ENCODE assay signal across 9 mouse cellular contexts in the genomic region with DNA sequence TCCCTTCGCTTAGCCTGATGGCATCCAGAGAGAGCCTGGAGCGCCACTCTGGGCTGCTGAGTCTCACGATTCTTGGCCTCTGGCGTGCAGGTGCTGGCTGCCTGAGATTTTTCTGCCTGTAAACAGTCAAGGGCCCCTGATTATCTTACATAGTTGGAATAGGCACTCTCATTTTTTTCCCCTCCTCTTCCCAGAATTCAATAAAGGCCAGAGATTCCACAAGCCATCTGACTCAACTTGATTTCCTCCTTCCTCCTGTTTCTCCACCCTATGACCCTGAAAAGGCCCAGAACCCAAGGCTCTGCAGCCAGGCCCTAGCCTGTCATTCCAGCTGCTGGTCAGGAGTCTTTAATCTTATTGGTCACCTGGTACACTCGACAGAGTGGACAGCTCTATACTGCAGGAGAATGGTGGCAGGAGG. TPM values are rescaled to one million over a fixed set of nuclear protein-coding genes. Genes with fewer than 3 reads are reported as not detected.
DNase-seq lines count a peak whose midpoint lies in the region; ATAC-seq and TF ChIP-seq lines count a peak whose summit lies in the region.
"Had no signal": no experiment of that assay in that cellular context is flagged by ENCODE, and none has a peak within 500 bp of the region (broad histone marks: within the 10 kb centered on the region; RNA-seq: fewer than 3 reads in every experiment).

No protein-coding gene starts in this region.

- H3K9ac ChIP-seq in kidney, embryonic 15.5 days: no peak overlapping the region
- no peak overlapping the region for H3K9ac ChIP-seq in lung, embryonic 15.5 days

- H3K9me3 ChIP-seq in kidney, embryonic 15.5 days (replicated peaks): no peaks in the 10 kb centered on the region
- no peaks in the 10 kb centered on the region for H3K9me3 ChIP-seq in lung, embryonic 15.5 days

- H3K27ac ChIP-seq in kidney, embryonic 15.5 days: peak overlapping the region; percentile 77
- peak overlapping the region; percentile 86 for H3K27ac ChIP-seq in embryonic fibroblast, embryonic 13.5 days (ENCODE audit: insufficient read depth, low read length)
- H3K27ac ChIP-seq in lung, embryonic 15.5 days: peak overlapping the region; percentile 80

- peaks cover 43% of the 10 kb centered on the region for H3K4me1 ChIP-seq in kidney, embryonic 15.5 days
- peaks cover 25% of the 10 kb centered on the region for H3K4me1 ChIP-seq in embryonic fibroblast, embryonic 13.5 days (ENCODE audit: control insufficient read depth, insufficient read depth, low read length)
- peaks cover 55% of the 10 kb centered on the region for H3K4me1 ChIP-seq in lung, embryonic 15.5 days

- WGBS in kidney, embryonic 15.5 days: 55% methylated on average over 5 of the region's 5 CpGs
- 35% methylated on average over 5 of the region's 5 CpGs for WGBS in lung, embryonic 15.5 days

- no peaks in the 10 kb centered on the region for H3K27me3 ChIP-seq in kidney, embryonic 15.5 days
- H3K27me3 ChIP-seq in lung, embryonic 15.5 days: no peaks in the 10 kb centered on the region

- DNase-seq in kidney, postnatal 4 days: no peak
- peak; percentile 35 for DNase-seq in adrenal gland, postnatal 25 days
- DNase-seq in urinary bladder, postnatal 4 days (ENCODE audit: low spot score in 2 of 2): no peak
- no peak for DNase-seq in layer of hippocampus, postnatal 14 days (ENCODE audit: low spot score in 2 of 2)
- DNase-seq in layer of hippocampus, adult 18-20 months (ENCODE audit: low spot score in 2 of 2): no peak
- DNase-seq: cerebellum, adult 8-10 months had no signal

- TF ChIP-seq CTCF in embryonic fibroblast, embryonic 13.5 days (IDR thresholded peaks at IDR 0.05; ENCODE audit: borderline replicate concordance, insufficient read depth, low read length): no peak

- no peak for ATAC-seq in kidney, embryonic 15.5 days (replicated peaks; ENCODE audit: low FRiP score)
- ATAC-seq in lung, embryonic 15.5 days (ENCODE audit: borderline replicate concordance, extremely low read depth, low FRiP score, low TSS enrichment): no peak

- H3K36me3 ChIP-seq in kidney, embryonic 15.5 days: no peaks in the 10 kb centered on the region
- H3K36me3 ChIP-seq in lung, embryonic 15.5 days: no peaks in the 10 kb centered on the region

- no peak overlapping the region for H3K4me2 ChIP-seq in kidney, embryonic 15.5 days
- no peak overlapping the region for H3K4me2 ChIP-seq in lung, embryonic 15.5 days

- TF ChIP-seq POLR2A in embryonic fibroblast, embryonic 13.5 days (IDR thresholded peaks at IDR 0.05; ENCODE audit: low read depth, low read length): no peak

- H3K4me3 ChIP-seq in kidney, embryonic 15.5 days (replicated peaks): no peak overlapping the region
- H3K4me3 ChIP-seq in embryonic fibroblast, embryonic 13.5 days (ENCODE audit: insufficient read depth, low read length): no peak overlapping the region
- H3K4me3 ChIP-seq in lung, embryonic 15.5 days: no peak overlapping the region

RNA-seq across cellular contexts. Expression of gene Amotl2, which starts 43.1 kb away (rescaled TPM):
- polyA plus RNA-seq in kidney, embryonic 15.5 days (2015; fragmentation: Nextera tagmentation; extraction: Ambion mirVana): 43.3 and 45.1 TPM in 2 replicates
- 231 and 242 TPM in 2 replicates for total RNA-seq in adrenal gland, postnatal 25 days (2021)
- 135 and 188 TPM in 2 replicates for polyA plus RNA-seq in embryonic fibroblast, embryonic 13.5 days (2011; ENCODE audit: insufficient read length, low read depth, missing spikeins)
- polyA plus RNA-seq in lung, embryonic 15.5 days (2015; fragmentation: Nextera tagmentation; extraction: Ambion mirVana): 45.5 and 47.0 TPM in 2 replicates
- 10 to 100 TPM; 23.3 to 25.3 TPM for total RNA-seq in layer of hippocampus, postnatal 14 days (2021)
- 10 to 100 TPM; 19.2 to 20.5 TPM for total RNA-seq in layer of hippocampus, adult 18-20 months (2021)
